Mouse (Mus musculus) lung, postnatal 0 days (tissue): ENCODE measurements at regions not wholly inside any gene's neighbourhood (a gene's known extent, or its start where the extent isn't known, plus 50 kb on each side); places are given as distances from the start of the nearest gene placed in this dataset.

Experiments used
- CTCF ChIP-seq: IDR thresholded peaks from 2 replicates; pipeline ENCODE4 v1.5.1; 2016; ENCODE audit warnings: antibody characterized with exemption, mild to moderate bottlenecking
- EP300 ChIP-seq: IDR thresholded peaks from 2 replicates; pipeline ENCODE4 v1.6.1; 2016; ENCODE audit warnings: antibody characterized with exemption, mild to moderate bottlenecking, control low read depth

DNA sequence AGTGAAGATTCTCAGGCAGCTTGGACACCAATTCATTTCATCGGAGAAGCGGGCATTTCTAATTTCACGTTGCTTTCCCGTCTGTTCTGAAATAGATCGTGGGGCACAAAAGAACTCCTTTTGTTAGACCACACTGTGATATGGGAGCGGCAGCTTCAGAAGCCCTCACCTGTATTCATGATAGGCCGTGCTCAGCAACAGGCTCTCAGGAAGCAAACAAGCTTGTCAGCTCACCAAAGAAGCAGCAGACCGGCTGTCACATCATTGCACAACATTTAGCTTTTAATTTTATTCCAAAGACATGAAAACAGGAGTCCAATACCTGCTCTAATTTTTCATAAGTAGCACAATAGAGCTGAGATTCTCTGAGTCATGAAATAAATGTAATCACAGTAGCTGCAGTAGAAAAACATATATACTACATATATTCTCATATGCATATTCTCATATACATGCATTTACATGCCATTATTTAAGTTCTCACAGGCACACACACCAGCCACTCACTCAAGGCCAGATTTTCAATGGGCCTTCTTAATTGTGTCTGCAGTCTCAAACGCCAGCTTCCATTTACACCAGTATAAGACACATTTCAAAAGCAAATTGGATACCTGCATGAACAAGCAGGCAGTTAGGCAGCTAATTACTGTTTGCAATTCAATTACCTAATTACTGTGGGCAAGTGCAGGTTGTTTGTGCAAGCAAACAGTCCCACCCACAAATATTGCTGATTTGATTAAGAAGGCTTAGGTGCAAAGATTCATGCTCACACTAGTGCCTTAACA lies 698.9 kb downstream of the Diaph3 start:
- no peak for TF ChIP-seq CTCF
- TF ChIP-seq EP300: no peak
